Mouse (Mus musculus) liver, embryonic 16.5 days (tissue): ENCODE data around the gene Olfr1415. TPM values are rescaled to one million over a fixed set of nuclear protein-coding genes. Genes with fewer than 3 reads are reported as not detected.
"Not testable (repeated sequence)": the region's sequence is repeated elsewhere in the genome, so short reads cannot be mapped to it uniquely, and the experiment has no call there.

Experiments
- ATAC-seq: fragments of 200-750 bp; cut with Nextera tagmentation; 2 replicates; pipeline ENCODE4 v1.8.0; 2017; ENCODE audit warnings: low read depth, mild to moderate bottlenecking, moderate number of reproducible peaks, moderate library complexity
- H3K27ac ChIP-seq: fragments of 300-500 bp; sonication (generic); 2 replicates; pipeline ENCODE4 v1.5.1; 2014; ENCODE audit warnings: mild to moderate bottlenecking, low read length
- H3K27me3 ChIP-seq: fragments of 300-500 bp; sonication (generic); 2 replicates; pipeline ENCODE4 v1.6.1; 2014; ENCODE audit warnings: low read depth, low read length, mixed read lengths; ENCODE audit not compliant: control insufficient read depth, insufficient read depth
- H3K36me3 ChIP-seq: fragments of 300-500 bp; sonication (generic); 2 replicates; pipeline ENCODE4 v1.6.1; 2014; ENCODE audit warnings: mild to moderate bottlenecking; ENCODE audit not compliant: control insufficient read depth, insufficient read depth
- H3K4me1 ChIP-seq: fragments of 300-500 bp; sonication (generic); 2 replicates; pipeline ENCODE4 v1.6.1; 2014; ENCODE audit warnings: low read depth, low read length, mixed read lengths; ENCODE audit not compliant: control insufficient read depth
- H3K4me2 ChIP-seq: fragments of 300-500 bp; sonication (generic); 2 replicates; pipeline ENCODE4 v1.6.1; 2014; ENCODE audit warnings: low read depth, low read length, mixed read lengths
- H3K4me3 ChIP-seq: fragments of 300-500 bp; sonication (generic); 2 replicates; pipeline ENCODE4 v1.5.1; 2014; ENCODE audit warnings: low read depth, mild to moderate bottlenecking, low read length
- H3K9ac ChIP-seq: fragments of 300-500 bp; sonication (generic); 2 replicates; pipeline ENCODE4 v1.6.1; 2014; ENCODE audit warnings: low read depth, low read length
- H3K9me3 ChIP-seq: fragments of 300-500 bp; sonication (generic); replicated peaks from 2 replicates; pipeline ENCODE4 v1.6.1; 2016; ENCODE audit warnings: low read length; ENCODE audit not compliant: control insufficient read depth
- WGBS: fragments of 180-500 bp; shearing (Covaris S2); extraction: QIAGEN DNeasy Blood & Tissue Kit; methylation state at CpG from one replicate; pipeline ENCODE4 v1.1.7; 2014; ENCODE audit not compliant: insufficient replicate concordance; 5-methylcytosine and 5-hydroxymethylcytosine counted together
- polyA plus RNA-seq: library from polyadenylated mRNA; unstranded; fragments of >200 nt; fragmentation: Nextera tagmentation; extraction: Ambion mirVana; gene quantifications from 2 replicates; pipeline ENCODE4 v1.2.1, GENCODE M21; 2015

Olfr1415 gene
- polyA plus RNA-seq, result not detected in 2 replicates

GRCm38 (mm10) chr1:92496001-92496400 lies at the start of gene Olfr1415:
Gene Olfr1415, minus strand, starts transcription at chr1:92496101.
- WGBS, result 63% methylated on average over 2 of the region's 2 CpGs
- H3K9me3 ChIP-seq, result no peaks in the 10 kb centered on the region
- no peaks in the 10 kb centered on the region for H3K4me1 ChIP-seq
- no peak within 1 kb of the TSS for H3K27ac ChIP-seq
- no peak within 1 kb of the TSS for H3K4me3 ChIP-seq
- no peaks in the 10 kb centered on the region for H3K27me3 ChIP-seq
- no peaks in the 10 kb centered on the region for H3K36me3 ChIP-seq
- no peak within 1 kb of the TSS for H3K4me2 ChIP-seq
- H3K9ac ChIP-seq, result no peak within 1 kb of the TSS
- ATAC-seq, result no peak

DNA sequence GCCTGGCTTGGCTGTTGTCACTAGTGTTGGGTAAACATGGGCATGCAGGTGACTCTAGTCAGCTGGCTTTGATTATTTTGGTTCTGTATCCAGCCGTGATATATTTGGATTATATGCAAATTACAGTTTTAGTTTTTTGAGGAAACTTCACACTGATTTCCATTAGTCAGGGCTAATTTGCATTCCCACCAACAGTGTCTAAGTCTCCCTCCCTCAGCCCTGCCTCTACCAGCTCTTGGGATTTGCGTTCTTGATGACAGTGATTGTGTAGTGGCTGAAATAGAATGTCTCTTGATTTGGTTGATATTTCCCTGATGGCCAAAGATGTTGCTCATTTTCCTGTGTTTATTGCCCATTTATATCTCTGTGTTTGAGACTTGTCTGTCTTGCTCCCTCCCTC lies 43.2 kb upstream of the Olfr1415 start:
- 35% methylated on average over 2 of the region's 2 CpGs for WGBS
- H3K4me1 ChIP-seq, result no peaks in the 10 kb centered on the region

GRCm38 (mm10) chr1:92536972-92537371 lies 41.1 kb upstream of the Olfr1415 start:
- no peak overlapping the region for H3K27ac ChIP-seq
- H3K27me3 ChIP-seq, result no peaks in the 10 kb centered on the region
- WGBS, result 17% methylated on average over 5 of the region's 5 CpGs
- no peaks in the 10 kb centered on the region for H3K36me3 ChIP-seq
- ATAC-seq, result no peak
- no peaks in the 10 kb centered on the region for H3K9me3 ChIP-seq
- no peak overlapping the region for H3K9ac ChIP-seq
- H3K4me3 ChIP-seq, result no peak overlapping the region
- no peak overlapping the region for H3K4me2 ChIP-seq
- H3K4me1 ChIP-seq, result no peaks in the 10 kb centered on the region

More for the DNA sequence above, 43.2 kb upstream of the Olfr1415 start:
- no peak overlapping the region for H3K27ac ChIP-seq
- no peak overlapping the region for H3K4me3 ChIP-seq
- H3K4me2 ChIP-seq, result no peak overlapping the region
- H3K27me3 ChIP-seq, result no peaks in the 10 kb centered on the region
- H3K9ac ChIP-seq, result no peak overlapping the region
- no peaks in the 10 kb centered on the region for H3K9me3 ChIP-seq
- H3K36me3 ChIP-seq, result no peaks in the 10 kb centered on the region
- ATAC-seq, result no peak

GRCm38 (mm10) chr1:92523764-92524163 lies 27.9 kb upstream of the Olfr1415 start:
- 71% methylated on average over 3 of the region's 3 CpGs for WGBS
- Histone ChIP-seq H3K9me3 (no peaks in the 10 kb centered on the region), H3K4me3 (no peak overlapping the region), H3K27me3 (no peaks in the 10 kb centered on the region), H3K9ac (no peak overlapping the region), H3K27ac (no peak overlapping the region), H3K4me1 (no peaks in the 10 kb centered on the region), H3K36me3 (no peaks in the 10 kb centered on the region), H3K4me2 (no peak overlapping the region)
- ATAC-seq, result no peak

- Histone ChIP-seq H3K27me3 (no peaks in the 10 kb centered on the region), H3K27ac (no peak overlapping the region), H3K4me3 (no peak overlapping the region), H3K9me3 (no peaks in the 10 kb centered on the region), H3K9ac (no peak overlapping the region), H3K4me2 (no peak overlapping the region), H3K4me1 (no peaks in the 10 kb centered on the region), H3K36me3 (no peaks in the 10 kb centered on the region)
- 13% methylated on average over 10 of the region's 10 CpGs for WGBS
- no peak for ATAC-seq
Observed at GRCm38 (mm10) chr1:92521376-92521775, 25.5 kb upstream of the Olfr1415 start.

GRCm38 (mm10) chr1:92519046-92519445 lies 23.1 kb upstream of the Olfr1415 start:
- no peak for ATAC-seq
- H3K4me2 ChIP-seq, result no peak overlapping the region
- 60% methylated on average over 6 of the region's 6 CpGs for WGBS
- no peaks in the 10 kb centered on the region for H3K4me1 ChIP-seq
- H3K9ac ChIP-seq, result no peak overlapping the region
- no peaks in the 10 kb centered on the region for H3K27me3 ChIP-seq
- no peak overlapping the region for H3K27ac ChIP-seq
- no peaks in the 10 kb centered on the region for H3K9me3 ChIP-seq
- H3K4me3 ChIP-seq, result no peak overlapping the region
- H3K36me3 ChIP-seq, result no peaks in the 10 kb centered on the region

DNA sequence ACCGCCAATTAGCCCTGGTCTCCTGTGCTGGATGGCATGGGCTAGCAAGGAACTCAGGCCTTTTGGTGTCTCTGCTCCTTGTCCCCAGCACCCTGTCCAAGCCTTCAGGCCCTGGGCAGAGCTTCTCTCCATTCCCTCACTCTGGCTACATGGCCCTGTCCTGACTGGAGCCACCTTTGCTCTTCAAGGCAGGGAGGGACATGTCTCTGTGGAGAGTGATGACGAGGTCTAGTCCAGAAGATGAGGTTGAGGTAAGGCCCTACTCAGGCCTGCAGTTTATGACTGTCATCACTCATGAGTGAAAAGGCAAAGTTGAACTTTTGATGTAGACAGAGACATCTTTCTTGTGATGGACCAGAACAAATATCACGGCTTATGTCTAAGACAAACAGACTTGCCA lies 22.7 kb upstream of the Olfr1415 start, which contains the start of gene Olfr1414:
TSS of gene Olfr1414 (minus strand) at position 101 of the 400 bp plus-strand sequence.
- no peak within 1 kb of the TSS for H3K4me2 ChIP-seq
- H3K9ac ChIP-seq, result no peak within 1 kb of the TSS
- no peaks in the 10 kb centered on the region for H3K27me3 ChIP-seq
- no peak within 1 kb of the TSS for H3K27ac ChIP-seq
- no peak for ATAC-seq
- H3K4me3 ChIP-seq, result no peak within 1 kb of the TSS
- H3K4me1 ChIP-seq, result no peaks in the 10 kb centered on the region
- 53% methylated on average over 3 of the region's 3 CpGs for WGBS
- H3K9me3 ChIP-seq, result no peaks in the 10 kb centered on the region
- no peaks in the 10 kb centered on the region for H3K36me3 ChIP-seq

- Histone ChIP-seq H3K9ac (no peak overlapping the region), H3K4me2 (no peak overlapping the region), H3K4me3 (no peak overlapping the region), H3K4me1 (no peaks in the 10 kb centered on the region), H3K36me3 (no peaks in the 10 kb centered on the region), H3K9me3 (no peaks in the 10 kb centered on the region), H3K27ac (no peak overlapping the region), H3K27me3 (no peaks in the 10 kb centered on the region)
- 44% methylated on average over 11 of the region's 11 CpGs for WGBS
- no peak for ATAC-seq
Observed at GRCm38 (mm10) chr1:92515390-92515789, 19.5 kb upstream of the Olfr1415 start.

GRCm38 (mm10) chr1:92511646-92512045 lies 15.7 kb upstream of the Olfr1415 start:
- not testable (repeated sequence) for H3K36me3 ChIP-seq, H3K27ac ChIP-seq, H3K4me3 ChIP-seq, H3K9ac ChIP-seq, H3K4me2 ChIP-seq, H3K4me1 ChIP-seq, ATAC-seq, H3K9me3 ChIP-seq, H3K27me3 ChIP-seq
- WGBS, result 62% methylated on average over 4 of the region's 5 CpGs
